Mouse (Mus musculus): ENCODE measurements around the gene Cpt1c. TPM values are rescaled to one million over a fixed set of nuclear protein-coding genes. Genes with fewer than 3 reads are reported as not detected.

Cpt1c gene
- polyA plus RNA-seq, 1 experiment from 2014 or later = 22.4 TPM

- peaks cover 11% of the 10 kb centered on the region for H3K4me1 ChIP-seq (ENCODE audit: control insufficient read depth, insufficient read depth, low read length)
- H3K27me3 ChIP-seq (replicated peaks; ENCODE audit: control insufficient read depth, insufficient read depth, low read length) = no peaks in the 10 kb centered on the region
- no peak overlapping the region for H3K27ac ChIP-seq (replicated peaks; ENCODE audit: low read depth, low read length)
These were observed 46.1 kb downstream of the Cpt1c start for GRCm38 (mm10) chr7:44928570-44928969.

GRCm38 (mm10) chr7:44925468-44925867 is 49.2 kb downstream of the Cpt1c start:
- peak; percentile 27 for DNase-seq (ENCODE audit: low spot score)
- H3K36me3 ChIP-seq (ENCODE audit: control insufficient read depth, insufficient read depth, low read length) = peaks cover 49% of the 10 kb centered on the region
- no peaks in the 10 kb centered on the region for H3K27me3 ChIP-seq (replicated peaks; ENCODE audit: control insufficient read depth, insufficient read depth, low read length)
- no peak overlapping the region for H3K27ac ChIP-seq (replicated peaks; ENCODE audit: low read depth, low read length)
- no peak overlapping the region for H3K4me3 ChIP-seq (ENCODE audit: low read depth, low read length)
- no peak overlapping the region for H3K9ac ChIP-seq (ENCODE audit: low read depth, low read length)
- no peaks in the 10 kb centered on the region for H3K9me3 ChIP-seq (ENCODE audit: control insufficient read depth, low read length)
- H3K4me1 ChIP-seq (ENCODE audit: control insufficient read depth, insufficient read depth, low read length) = peaks cover 10% of the 10 kb centered on the region
- H3K4me2 ChIP-seq (ENCODE audit: low read depth, low read length) = no peak overlapping the region
- no peak for ATAC-seq (ENCODE audit: low read depth)
- 60% methylated on average over 3 of the region's 3 CpGs for WGBS

More at GRCm38 (mm10) chr7:44928570-44928969, 46.1 kb downstream of the Cpt1c start:
- peak overlapping the region; percentile 79 for H3K4me2 ChIP-seq (ENCODE audit: low read depth, low read length)
- peak overlapping the region; percentile 94 for H3K9ac ChIP-seq (ENCODE audit: low read depth, low read length)
- 4% methylated on average over 1 of the region's 1 CpGs for WGBS
- peaks cover 26% of the 10 kb centered on the region for H3K36me3 ChIP-seq (ENCODE audit: control insufficient read depth, insufficient read depth, low read length)
- H3K4me3 ChIP-seq (ENCODE audit: low read depth, low read length) = peak overlapping the region; percentile 95
- H3K9me3 ChIP-seq (ENCODE audit: control insufficient read depth, low read length) = no peaks in the 10 kb centered on the region
- no peak for ATAC-seq (ENCODE audit: low read depth)
- no peak for DNase-seq (ENCODE audit: low spot score)

- H3K4me1 ChIP-seq (ENCODE audit: control insufficient read depth, insufficient read depth, low read length) = no peaks in the 10 kb centered on the region
- no peak overlapping the region for H3K27ac ChIP-seq (replicated peaks; ENCODE audit: low read depth, low read length)
- H3K9me3 ChIP-seq (ENCODE audit: control insufficient read depth, low read length) = no peaks in the 10 kb centered on the region
- H3K4me3 ChIP-seq (ENCODE audit: low read depth, low read length) = no peak overlapping the region
- no peaks in the 10 kb centered on the region for H3K27me3 ChIP-seq (replicated peaks; ENCODE audit: control insufficient read depth, insufficient read depth, low read length)
- no peak overlapping the region for H3K9ac ChIP-seq (ENCODE audit: low read depth, low read length)
- DNase-seq (ENCODE audit: low spot score) (no peak), ATAC-seq (ENCODE audit: low read depth) (no peak)
- H3K4me2 ChIP-seq (ENCODE audit: low read depth, low read length) = no peak overlapping the region
- H3K36me3 ChIP-seq (ENCODE audit: control insufficient read depth, insufficient read depth, low read length) = peaks cover 60% of the 10 kb centered on the region
These were observed 52.1 kb downstream of the Cpt1c start for GRCm38 (mm10) chr7:44922530-44922929.

GRCm38 (mm10) chr7:44919127-44919526 is 55.5 kb downstream of the Cpt1c start:
- Histone ChIP-seq H3K27me3 (replicated peaks; ENCODE audit: control insufficient read depth, insufficient read depth, low read length) (no peaks in the 10 kb centered on the region), H3K4me3 (ENCODE audit: low read depth, low read length) (no peak overlapping the region), H3K4me2 (ENCODE audit: low read depth, low read length) (no peak overlapping the region), H3K36me3 (ENCODE audit: control insufficient read depth, insufficient read depth, low read length) (peaks cover 61% of the 10 kb centered on the region), H3K27ac (replicated peaks; ENCODE audit: low read depth, low read length) (peak overlapping the region; percentile 72), H3K4me1 (ENCODE audit: control insufficient read depth, insufficient read depth, low read length) (no peaks in the 10 kb centered on the region), H3K9ac (ENCODE audit: low read depth, low read length) (no peak overlapping the region), H3K9me3 (ENCODE audit: control insufficient read depth, low read length) (no peaks in the 10 kb centered on the region)
- peak; percentile 41 for DNase-seq (ENCODE audit: low spot score)
- no peak for ATAC-seq (ENCODE audit: low read depth)
- WGBS = 72% methylated on average over 5 of the region's 5 CpGs

GRCm38 (mm10) chr7:44918219-44918618 is 56.4 kb downstream of the Cpt1c start:
- Histone ChIP-seq H3K27ac (replicated peaks; ENCODE audit: low read depth, low read length) (no peak overlapping the region; the same call in 1 of the 2 replicates), H3K4me3 (ENCODE audit: low read depth, low read length) (no peak overlapping the region), H3K9ac (ENCODE audit: low read depth, low read length) (no peak overlapping the region), H3K4me1 (ENCODE audit: control insufficient read depth, insufficient read depth, low read length) (no peaks in the 10 kb centered on the region), H3K36me3 (ENCODE audit: control insufficient read depth, insufficient read depth, low read length) (peaks cover 62% of the 10 kb centered on the region), H3K9me3 (ENCODE audit: control insufficient read depth, low read length) (no peaks in the 10 kb centered on the region), H3K4me2 (ENCODE audit: low read depth, low read length) (no peak overlapping the region), H3K27me3 (replicated peaks; ENCODE audit: control insufficient read depth, insufficient read depth, low read length) (no peaks in the 10 kb centered on the region)
- WGBS = 77% methylated on average over 3 of the region's 3 CpGs
- no peak for ATAC-seq (ENCODE audit: low read depth)
- DNase-seq (ENCODE audit: low spot score) = no peak

GRCm38 (mm10) chr7:44916881-44917280 is 57.8 kb downstream of the Cpt1c start:
- Histone ChIP-seq H3K4me3 (ENCODE audit: low read depth, low read length) (no peak overlapping the region), H3K27ac (replicated peaks; ENCODE audit: low read depth, low read length) (no peak overlapping the region), H3K4me1 (ENCODE audit: control insufficient read depth, insufficient read depth, low read length) (no peaks in the 10 kb centered on the region), H3K9me3 (ENCODE audit: control insufficient read depth, low read length) (no peaks in the 10 kb centered on the region), H3K27me3 (replicated peaks; ENCODE audit: control insufficient read depth, insufficient read depth, low read length) (no peaks in the 10 kb centered on the region), H3K4me2 (ENCODE audit: low read depth, low read length) (no peak overlapping the region), H3K9ac (ENCODE audit: low read depth, low read length) (no peak overlapping the region), H3K36me3 (ENCODE audit: control insufficient read depth, insufficient read depth, low read length) (peaks cover 61% of the 10 kb centered on the region)
- WGBS = 81% methylated on average over 4 of the region's 4 CpGs
- ATAC-seq (ENCODE audit: low read depth) (no peak), DNase-seq (ENCODE audit: low spot score) (no peak)

- Histone ChIP-seq H3K4me2 (ENCODE audit: low read depth, low read length) (no peak overlapping the region), H3K36me3 (ENCODE audit: control insufficient read depth, insufficient read depth, low read length) (peaks cover 62% of the 10 kb centered on the region), H3K9me3 (ENCODE audit: control insufficient read depth, low read length) (no peaks in the 10 kb centered on the region), H3K27me3 (replicated peaks; ENCODE audit: control insufficient read depth, insufficient read depth, low read length) (no peaks in the 10 kb centered on the region), H3K4me1 (ENCODE audit: control insufficient read depth, insufficient read depth, low read length) (no peaks in the 10 kb centered on the region), H3K27ac (replicated peaks; ENCODE audit: low read depth, low read length) (no peak overlapping the region), H3K9ac (ENCODE audit: low read depth, low read length) (no peak overlapping the region), H3K4me3 (ENCODE audit: low read depth, low read length) (no peak overlapping the region)
- ATAC-seq (ENCODE audit: low read depth) = no peak
- WGBS = 77% methylated on average over 6 of the region's 6 CpGs
- no peak for DNase-seq (ENCODE audit: low spot score)
These were observed 58.5 kb downstream of the Cpt1c start for GRCm38 (mm10) chr7:44916191-44916590.

GRCm38 (mm10) chr7:44915314-44915713 is 59.3 kb downstream of the Cpt1c start:
- ATAC-seq (ENCODE audit: low read depth) (no peak), DNase-seq (ENCODE audit: low spot score) (no peak)
- 93% methylated on average over 9 of the region's 9 CpGs for WGBS
- no peak overlapping the region for H3K4me2 ChIP-seq (ENCODE audit: low read depth, low read length)
- no peak overlapping the region for H3K4me3 ChIP-seq (ENCODE audit: low read depth, low read length)
- peaks cover 67% of the 10 kb centered on the region for H3K36me3 ChIP-seq (ENCODE audit: control insufficient read depth, insufficient read depth, low read length)
- H3K9ac ChIP-seq (ENCODE audit: low read depth, low read length) = no peak overlapping the region
- no peaks in the 10 kb centered on the region for H3K4me1 ChIP-seq (ENCODE audit: control insufficient read depth, insufficient read depth, low read length)
- H3K27ac ChIP-seq (replicated peaks; ENCODE audit: low read depth, low read length) = no peak overlapping the region
- no peaks in the 10 kb centered on the region for H3K9me3 ChIP-seq (ENCODE audit: control insufficient read depth, low read length)
- no peaks in the 10 kb centered on the region for H3K27me3 ChIP-seq (replicated peaks; ENCODE audit: control insufficient read depth, insufficient read depth, low read length)

- Histone ChIP-seq H3K9me3 (ENCODE audit: control insufficient read depth, low read length) (no peaks in the 10 kb centered on the region), H3K27ac (replicated peaks; ENCODE audit: low read depth, low read length) (no peak overlapping the region), H3K4me1 (ENCODE audit: control insufficient read depth, insufficient read depth, low read length) (no peaks in the 10 kb centered on the region), H3K4me3 (ENCODE audit: low read depth, low read length) (no peak overlapping the region), H3K4me2 (ENCODE audit: low read depth, low read length) (no peak overlapping the region), H3K9ac (ENCODE audit: low read depth, low read length) (no peak overlapping the region), H3K27me3 (replicated peaks; ENCODE audit: control insufficient read depth, insufficient read depth, low read length) (no peaks in the 10 kb centered on the region), H3K36me3 (ENCODE audit: control insufficient read depth, insufficient read depth, low read length) (peaks cover 67% of the 10 kb centered on the region)
- DNase-seq (ENCODE audit: low spot score) (no peak), ATAC-seq (ENCODE audit: low read depth) (no peak)
- 92% methylated on average over 2 of the region's 2 CpGs for WGBS
These were observed 60.3 kb downstream of the Cpt1c start for GRCm38 (mm10) chr7:44914396-44914795.
